Mouse (Mus musculus): ENCODE results near the gene Pomt1. TPM values are rescaled to one million over a fixed set of nuclear protein-coding genes. Genes with fewer than 3 reads are reported as not detected.

Pomt1 gene
- polyA plus RNA-seq, 1 experiment from 2014 or later = 26.8 TPM

DNA sequence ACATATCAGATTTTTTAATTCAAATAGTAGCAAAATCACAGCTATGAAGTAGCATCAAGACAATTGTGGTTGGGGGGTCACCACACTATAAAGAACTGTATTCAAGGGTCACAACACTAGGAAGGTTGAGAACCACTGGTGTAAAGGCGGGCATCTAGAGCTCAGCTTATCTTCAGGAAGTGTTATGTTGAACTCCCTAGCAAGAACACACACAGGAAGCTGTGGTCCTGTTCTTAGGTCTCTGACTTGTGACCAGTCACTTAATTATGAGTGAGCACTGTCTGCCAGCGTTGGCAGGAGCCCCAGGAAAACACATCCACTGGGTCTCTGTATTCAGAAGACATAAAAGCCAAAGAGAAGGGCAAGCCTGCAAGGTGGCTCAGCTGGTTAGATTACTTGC lies 45.9 kb downstream of the Pomt1 start:
- H3K27ac ChIP-seq (ENCODE audit: low read depth, low read length) = no peak overlapping the region
- H3K27me3 ChIP-seq (ENCODE audit: control insufficient read depth, insufficient read depth, low read length) = no peaks in the 10 kb centered on the region
- WGBS = 95% methylated on average over 2 of the region's 2 CpGs
- H3K4me1 ChIP-seq (replicated peaks; ENCODE audit: control insufficient read depth, insufficient read depth, low read length) = no peaks in the 10 kb centered on the region
- no peak overlapping the region for H3K4me3 ChIP-seq (ENCODE audit: low read depth, low read length)
- ATAC-seq (ENCODE audit: low FRiP score) = no peak
- H3K36me3 ChIP-seq (ENCODE audit: control insufficient read depth, insufficient read depth, low read length) = peaks cover 5% of the 10 kb centered on the region; the same call in 1 of the 2 replicates
- no peak overlapping the region for H3K9ac ChIP-seq (ENCODE audit: low read depth, low read length)
- DNase-seq (ENCODE audit: low spot score) = no peak
- H3K4me2 ChIP-seq (replicated peaks; ENCODE audit: low read depth, low read length) = no peak overlapping the region
- no peaks in the 10 kb centered on the region for H3K9me3 ChIP-seq (ENCODE audit: control insufficient read depth, low read length)

GRCm38 (mm10) chr2:32282727-32283126 lies 46.3 kb downstream of the Pomt1 start:
- ATAC-seq (ENCODE audit: low FRiP score) (no peak), DNase-seq (ENCODE audit: low spot score) (peak; percentile 76)
- Histone ChIP-seq H3K9ac (ENCODE audit: low read depth, low read length) (no peak overlapping the region), H3K4me2 (replicated peaks; ENCODE audit: low read depth, low read length) (no peak overlapping the region), H3K27ac (ENCODE audit: low read depth, low read length) (no peak overlapping the region), H3K4me3 (ENCODE audit: low read depth, low read length) (no peak overlapping the region), H3K27me3 (ENCODE audit: control insufficient read depth, insufficient read depth, low read length) (no peaks in the 10 kb centered on the region), H3K4me1 (replicated peaks; ENCODE audit: control insufficient read depth, insufficient read depth, low read length) (no peaks in the 10 kb centered on the region), H3K9me3 (ENCODE audit: control insufficient read depth, low read length) (no peaks in the 10 kb centered on the region), H3K36me3 (ENCODE audit: control insufficient read depth, insufficient read depth, low read length) (peaks cover 5% of the 10 kb centered on the region; the same call in 1 of the 2 replicates)
- WGBS = 90% methylated on average over 1 of the region's 1 CpGs

DNA sequence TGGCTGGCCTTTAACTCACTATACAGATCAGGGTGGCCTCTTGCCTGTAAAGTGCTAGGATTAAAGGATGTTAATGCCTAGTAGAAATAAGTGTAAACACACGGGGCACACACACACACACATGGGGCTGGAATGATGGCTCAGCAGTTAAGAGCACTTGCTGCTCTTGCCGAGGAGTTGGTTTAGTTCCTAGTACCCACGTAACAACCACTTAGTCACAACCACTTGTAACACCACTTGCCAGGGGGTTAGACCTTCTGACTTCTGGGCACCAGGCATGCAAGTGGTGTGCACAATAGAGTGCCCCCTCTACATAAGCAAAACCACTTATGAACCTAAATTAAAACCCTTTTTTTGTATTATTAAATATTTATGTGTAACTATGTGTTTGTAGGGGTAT lies 47.6 kb downstream of the Pomt1 start:
- peaks cover 5% of the 10 kb centered on the region; the same call in 1 of the 2 replicates for H3K36me3 ChIP-seq (ENCODE audit: control insufficient read depth, insufficient read depth, low read length)
- no peak overlapping the region for H3K27ac ChIP-seq (ENCODE audit: low read depth, low read length)
- H3K9me3 ChIP-seq (ENCODE audit: control insufficient read depth, low read length) = no peaks in the 10 kb centered on the region
- WGBS = 91% methylated on average over 3 of the region's 3 CpGs
- no peak overlapping the region for H3K9ac ChIP-seq (ENCODE audit: low read depth, low read length)
- H3K4me3 ChIP-seq (ENCODE audit: low read depth, low read length) = no peak overlapping the region
- no peaks in the 10 kb centered on the region for H3K27me3 ChIP-seq (ENCODE audit: control insufficient read depth, insufficient read depth, low read length)
- DNase-seq (ENCODE audit: low spot score) (no peak), ATAC-seq (ENCODE audit: low FRiP score) (no peak)
- no peak overlapping the region for H3K4me2 ChIP-seq (replicated peaks; ENCODE audit: low read depth, low read length)
- no peaks in the 10 kb centered on the region for H3K4me1 ChIP-seq (replicated peaks; ENCODE audit: control insufficient read depth, insufficient read depth, low read length)

DNA sequence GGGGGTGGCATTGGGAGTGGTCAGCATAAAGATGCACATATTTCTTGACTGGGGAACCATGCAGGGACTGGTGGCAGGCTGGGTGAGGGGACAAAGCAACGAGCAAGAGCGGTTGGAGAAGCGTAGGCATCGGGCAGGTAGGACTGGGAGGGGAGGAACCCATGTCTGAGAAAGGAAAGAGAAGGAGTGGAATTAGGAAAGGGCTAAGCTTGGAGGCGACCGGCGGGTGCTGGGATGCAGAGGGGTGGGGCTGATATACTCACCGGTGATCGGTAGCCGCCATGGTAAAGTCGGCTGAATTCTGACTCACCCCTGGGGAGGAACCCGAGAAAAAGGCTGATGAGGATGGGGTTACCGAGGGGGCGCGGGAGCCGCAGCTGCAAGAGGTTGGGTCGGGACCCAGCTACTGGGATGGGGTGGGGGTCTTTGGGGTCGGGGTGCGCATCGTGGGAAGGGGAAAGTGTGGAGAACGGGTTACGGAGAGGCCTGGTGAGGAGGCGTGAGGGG lies 51.0 kb downstream of the Pomt1 start, which contains the start of gene Golga2:
Gene Golga2 (plus strand): TSS at position 51 of the 507 bp plus-strand sequence.
- no peaks in the 10 kb centered on the region for H3K9me3 ChIP-seq (ENCODE audit: control insufficient read depth, low read length)
- DNase-seq (ENCODE audit: low spot score) (no peak), ATAC-seq (ENCODE audit: low FRiP score) (no peak; the same call in 1 of the 2 replicates)
- no peaks in the 10 kb centered on the region for H3K4me1 ChIP-seq (replicated peaks; ENCODE audit: control insufficient read depth, insufficient read depth, low read length)
- H3K27ac ChIP-seq (ENCODE audit: low read depth, low read length) = peak within 1 kb of the TSS; percentile 67
- WGBS = under 1% methylated on average over 22 of the region's 23 CpGs
- H3K9ac ChIP-seq (ENCODE audit: low read depth, low read length) = peak within 1 kb of the TSS; percentile 90
- peak within 1 kb of the TSS; percentile 82 for H3K4me2 ChIP-seq (replicated peaks; ENCODE audit: low read depth, low read length)
- no peaks in the 10 kb centered on the region for H3K27me3 ChIP-seq (ENCODE audit: control insufficient read depth, insufficient read depth, low read length)
- peak within 1 kb of the TSS; percentile 98 for H3K4me3 ChIP-seq (ENCODE audit: low read depth, low read length)
- no peaks in the 10 kb centered on the region for H3K36me3 ChIP-seq (ENCODE audit: control insufficient read depth, insufficient read depth, low read length)

DNA sequence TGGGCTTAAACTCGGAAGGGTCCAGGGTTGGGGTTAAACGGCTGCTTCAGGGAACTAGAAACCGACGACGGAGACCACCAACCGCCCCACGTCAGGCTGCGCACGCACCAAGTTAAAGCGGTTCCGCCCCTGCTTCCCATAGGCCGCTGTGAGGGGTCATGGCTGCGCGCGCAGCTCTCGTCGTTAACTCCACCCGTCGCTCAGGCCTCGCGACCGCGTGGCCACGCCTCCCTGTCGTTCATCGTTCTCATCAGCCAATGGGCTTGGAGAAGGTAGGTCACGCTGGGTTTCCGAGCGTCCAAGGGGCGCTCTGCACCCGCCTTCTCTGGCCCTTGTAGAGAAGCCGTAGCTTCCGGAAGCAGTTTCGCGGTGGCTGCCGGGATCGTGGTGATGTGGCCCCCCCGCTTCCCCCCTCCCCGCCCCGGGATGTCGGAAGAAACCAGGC lies 51.6 kb downstream of the Pomt1 start, which contains the start of gene Swi5:
Gene Swi5 (minus strand): TSS at position 153 of the 445 bp plus-strand sequence.
- H3K27me3 ChIP-seq (ENCODE audit: control insufficient read depth, insufficient read depth, low read length) = no peaks in the 10 kb centered on the region
- H3K36me3 ChIP-seq (ENCODE audit: control insufficient read depth, insufficient read depth, low read length) = no peaks in the 10 kb centered on the region
- peak within 1 kb of the TSS; percentile 82 for H3K4me2 ChIP-seq (replicated peaks; ENCODE audit: low read depth, low read length)
- H3K27ac ChIP-seq (ENCODE audit: low read depth, low read length) = peak within 1 kb of the TSS; percentile 67
- H3K4me3 ChIP-seq (ENCODE audit: low read depth, low read length) = peak within 1 kb of the TSS; percentile 98
- WGBS = under 1% methylated on average over 41 of the region's 41 CpGs
- DNase-seq (ENCODE audit: low spot score) (peak; percentile 100), ATAC-seq (ENCODE audit: low FRiP score) (peak; percentile 99)
- peak within 1 kb of the TSS; percentile 90 for H3K9ac ChIP-seq (ENCODE audit: low read depth, low read length)
- no peaks in the 10 kb centered on the region for H3K9me3 ChIP-seq (ENCODE audit: control insufficient read depth, low read length)
- no peaks in the 10 kb centered on the region for H3K4me1 ChIP-seq (replicated peaks; ENCODE audit: control insufficient read depth, insufficient read depth, low read length)

- H3K27me3 ChIP-seq (ENCODE audit: control insufficient read depth, insufficient read depth, low read length) = no peaks in the 10 kb centered on the region
- H3K36me3 ChIP-seq (ENCODE audit: control insufficient read depth, insufficient read depth, low read length) = no peaks in the 10 kb centered on the region
- H3K4me3 ChIP-seq (ENCODE audit: low read depth, low read length) = peak overlapping the region; percentile 98
- H3K9ac ChIP-seq (ENCODE audit: low read depth, low read length) = peak overlapping the region; percentile 64
- H3K27ac ChIP-seq (ENCODE audit: low read depth, low read length) = no peak overlapping the region
- DNase-seq (ENCODE audit: low spot score) (peak; percentile 48), ATAC-seq (ENCODE audit: low FRiP score) (peak; percentile 81)
- peak overlapping the region; percentile 48 for H3K4me2 ChIP-seq (replicated peaks; ENCODE audit: low read depth, low read length)
- no peaks in the 10 kb centered on the region for H3K4me1 ChIP-seq (replicated peaks; ENCODE audit: control insufficient read depth, insufficient read depth, low read length)
- no peaks in the 10 kb centered on the region for H3K9me3 ChIP-seq (ENCODE audit: control insufficient read depth, low read length)
- 3% methylated on average over 29 of the region's 29 CpGs for WGBS
These were observed 52.1 kb downstream of the Pomt1 start for GRCm38 (mm10) chr2:32288371-32288931.

DNA sequence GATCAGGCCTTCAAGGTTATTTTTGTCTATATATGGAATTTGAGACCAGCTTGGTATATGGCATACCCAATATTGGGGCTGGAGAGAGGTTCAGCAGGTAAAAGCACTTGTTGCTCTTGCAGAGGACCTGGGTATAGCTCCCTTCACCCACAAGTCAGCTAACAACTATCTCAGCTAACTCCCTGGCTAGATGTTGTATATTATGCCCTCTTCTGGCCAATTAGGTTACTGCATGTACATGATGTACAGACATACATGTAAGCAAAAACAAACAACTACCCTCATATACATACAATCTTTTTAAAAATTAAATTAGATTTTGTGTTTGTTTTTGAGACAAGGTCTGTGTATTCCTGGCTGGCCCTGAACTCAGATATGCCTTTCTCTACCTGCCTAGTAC lies 53.2 kb downstream of the Pomt1 start:
- ATAC-seq (ENCODE audit: low FRiP score) (no peak), DNase-seq (ENCODE audit: low spot score) (peak; percentile 52)
- Histone ChIP-seq H3K27ac (ENCODE audit: low read depth, low read length) (no peak overlapping the region), H3K9ac (ENCODE audit: low read depth, low read length) (no peak overlapping the region), H3K36me3 (ENCODE audit: control insufficient read depth, insufficient read depth, low read length) (no peaks in the 10 kb centered on the region), H3K27me3 (ENCODE audit: control insufficient read depth, insufficient read depth, low read length) (no peaks in the 10 kb centered on the region), H3K4me2 (replicated peaks; ENCODE audit: low read depth, low read length) (no peak overlapping the region), H3K9me3 (ENCODE audit: control insufficient read depth, low read length) (no peaks in the 10 kb centered on the region), H3K4me3 (ENCODE audit: low read depth, low read length) (no peak overlapping the region), H3K4me1 (replicated peaks; ENCODE audit: control insufficient read depth, insufficient read depth, low read length) (no peaks in the 10 kb centered on the region)

DNA sequence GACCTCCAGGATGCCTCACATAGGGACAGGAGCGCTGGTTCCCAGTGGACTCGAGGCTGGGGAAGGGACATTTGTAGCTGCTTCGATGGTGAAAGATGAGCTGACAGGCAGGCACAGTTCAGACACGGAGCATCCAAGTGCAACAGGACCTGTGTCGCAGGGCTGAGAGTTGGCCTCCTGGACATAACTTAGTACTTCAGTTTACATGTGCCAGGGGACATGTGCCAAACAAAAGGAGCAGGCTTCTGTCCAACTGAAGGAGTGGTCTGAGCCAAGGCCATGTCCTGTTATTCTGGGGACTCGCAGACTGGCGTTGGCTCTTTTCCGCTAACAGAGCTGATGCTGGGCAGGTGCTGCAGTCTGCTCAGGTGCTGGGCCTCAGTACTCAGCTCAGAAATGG lies 58.0 kb downstream of the Pomt1 start:
- DNase-seq (ENCODE audit: low spot score) (no peak), ATAC-seq (ENCODE audit: low FRiP score) (no peak)
- no peak overlapping the region for H3K4me3 ChIP-seq (ENCODE audit: low read depth, low read length)
- H3K4me1 ChIP-seq (replicated peaks; ENCODE audit: control insufficient read depth, insufficient read depth, low read length) = no peaks in the 10 kb centered on the region
- H3K27ac ChIP-seq (ENCODE audit: low read depth, low read length) = no peak overlapping the region
- no peaks in the 10 kb centered on the region for H3K9me3 ChIP-seq (ENCODE audit: control insufficient read depth, low read length)
- no peak overlapping the region for H3K9ac ChIP-seq (ENCODE audit: low read depth, low read length)
- 0 out of 2 replicates have a peak, but pooled peaks cover 3% of the 10 kb centered on the region for H3K36me3 ChIP-seq (ENCODE audit: control insufficient read depth, insufficient read depth, low read length)
- H3K27me3 ChIP-seq (ENCODE audit: control insufficient read depth, insufficient read depth, low read length) = no peaks in the 10 kb centered on the region
- 84% methylated on average over 8 of the region's 8 CpGs for WGBS
- H3K4me2 ChIP-seq (replicated peaks; ENCODE audit: low read depth, low read length) = no peak overlapping the region

DNA sequence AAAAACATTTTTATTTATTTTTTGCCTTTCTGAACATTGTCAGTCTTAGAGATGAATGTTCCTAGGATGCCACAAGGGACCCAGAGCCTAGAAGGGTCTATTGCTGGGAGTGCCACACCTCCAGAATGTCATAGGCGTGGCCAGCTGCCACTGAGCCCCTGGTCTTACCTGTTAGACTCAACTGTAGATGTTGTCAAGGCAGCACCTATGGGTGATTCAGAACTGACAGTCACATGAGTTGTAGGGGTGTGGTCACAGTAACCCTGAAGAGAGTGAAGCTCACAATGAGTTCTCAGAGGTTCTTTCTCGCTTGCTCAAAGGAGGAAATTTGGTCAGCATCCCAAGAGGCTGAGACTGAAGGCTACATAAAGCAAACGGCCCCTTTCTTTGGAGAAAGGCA lies 58.9 kb downstream of the Pomt1 start:
- no peaks in the 10 kb centered on the region for H3K4me1 ChIP-seq (replicated peaks; ENCODE audit: control insufficient read depth, insufficient read depth, low read length)
- ATAC-seq (ENCODE audit: low FRiP score) (no peak), DNase-seq (ENCODE audit: low spot score) (no peak)
- no peaks in the 10 kb centered on the region for H3K9me3 ChIP-seq (ENCODE audit: control insufficient read depth, low read length)
- WGBS = 93% methylated on average over 3 of the region's 3 CpGs
- no peak overlapping the region for H3K9ac ChIP-seq (ENCODE audit: low read depth, low read length)
- no peak overlapping the region for H3K4me3 ChIP-seq (ENCODE audit: low read depth, low read length)
- 0 out of 2 replicates have a peak, but pooled peaks cover 3% of the 10 kb centered on the region for H3K36me3 ChIP-seq (ENCODE audit: control insufficient read depth, insufficient read depth, low read length)
- no peak overlapping the region for H3K4me2 ChIP-seq (replicated peaks; ENCODE audit: low read depth, low read length)
- no peaks in the 10 kb centered on the region for H3K27me3 ChIP-seq (ENCODE audit: control insufficient read depth, insufficient read depth, low read length)
- H3K27ac ChIP-seq (ENCODE audit: low read depth, low read length) = no peak overlapping the region
